Mouse (Mus musculus) gastrocnemius, adult 18-20 months (tissue): ENCODE measurements around the gene Kmt5a. TPM values are rescaled to one million over a fixed set of nuclear protein-coding genes. Genes with fewer than 3 reads are reported as not detected.
A peak's percentile ranks its signal among the peaks of the same experiment; 100 is the strongest.

Experiments used
- DNase-seq: peaks from one replicate; pipeline ENCODE4 v3.0.0; 2021; ENCODE audit warnings: low spot score
- long read RNA-seq, 2 experiments: library from polyadenylated mRNA; stranded (forward); transcript quantifications; one replicate each; pipeline ENCODE4 v2.0.0; 2021
- total RNA-seq, 2 experiments: library from RNA; stranded (reverse); gene quantifications; 2 replicates each; pipeline ENCODE4 v1.2.3; 2021

The Kmt5a gene
- 100 to 1,000 TPM; 167 to 244 TPM for total RNA-seq
- long read RNA-seq, experiment 1, transcript Kmt5a-202 (7 exons, 1,425 nt): major isoform, 145 of 358 reads
- long read RNA-seq, experiment 1, transcript Kmt5a-209 (8 exons, 2,112 nt): minor isoform, 40 of 358 reads
- long read RNA-seq, experiment 1, transcript Kmt5a-201 (8 exons, 2,739 nt): minor isoform, 19 of 358 reads
- long read RNA-seq, experiment 1, transcript Kmt5a-212 (6 exons, 1,032 nt): minor isoform, 9 of 358 reads
- long read RNA-seq, experiment 1, partial matches to known transcripts: 56 of 358 reads
- long read RNA-seq, experiment 1, other reads (novel, unspliced or antisense): 88 of 358 reads
- long read RNA-seq, experiment 2, transcript Kmt5a-202 (7 exons, 1,425 nt): major isoform, 88 of 232 reads
- long read RNA-seq, experiment 2, transcript Kmt5a-201 (8 exons, 2,739 nt): minor isoform, 15 of 232 reads
- long read RNA-seq, experiment 2, transcript Kmt5a-212 (6 exons, 1,032 nt): minor isoform, 7 of 232 reads
- long read RNA-seq, experiment 2, transcript Kmt5a-209 (8 exons, 2,112 nt): minor isoform, 25 of 232 reads
- long read RNA-seq, experiment 2, partial matches to known transcripts: 33 of 232 reads
- long read RNA-seq, experiment 2, other reads (novel, unspliced or antisense): 63 of 232 reads

DNA sequence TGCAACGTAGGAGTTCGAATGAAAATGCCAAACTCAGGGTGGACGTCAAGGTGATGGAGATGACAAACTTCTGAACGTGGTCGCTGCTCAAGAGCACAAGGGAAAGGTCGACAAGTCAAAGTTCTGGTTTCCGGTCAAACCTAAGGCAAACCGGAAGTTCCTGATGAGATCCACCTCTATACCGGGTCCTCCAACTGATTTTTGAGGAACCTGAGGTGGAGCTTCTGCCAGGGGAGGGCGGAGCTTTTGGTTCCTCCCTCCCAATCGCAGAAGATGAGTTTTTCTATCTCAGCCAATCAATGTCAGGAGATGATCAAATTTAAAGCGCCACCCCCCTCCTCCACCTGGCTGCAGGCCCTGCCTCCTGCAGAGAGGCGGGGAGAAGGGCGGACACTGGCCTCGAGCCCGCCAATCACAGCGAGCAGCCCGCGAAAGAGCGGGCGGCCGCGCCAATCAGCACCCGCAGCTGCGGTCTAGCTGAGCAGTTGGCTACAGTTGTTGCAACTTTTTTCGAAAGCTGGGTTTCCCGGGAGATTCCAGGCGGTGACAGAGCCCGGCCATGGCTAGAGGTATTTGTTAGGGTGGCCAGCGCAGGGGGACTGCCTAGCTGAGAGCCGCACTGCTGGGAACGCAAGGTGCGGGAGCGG, at the start of gene Kmt5a:
TSS of gene Kmt5a (plus strand) at position 484 of the 647 bp plus-strand sequence.
- peak; percentile 95 for DNase-seq

DNA sequence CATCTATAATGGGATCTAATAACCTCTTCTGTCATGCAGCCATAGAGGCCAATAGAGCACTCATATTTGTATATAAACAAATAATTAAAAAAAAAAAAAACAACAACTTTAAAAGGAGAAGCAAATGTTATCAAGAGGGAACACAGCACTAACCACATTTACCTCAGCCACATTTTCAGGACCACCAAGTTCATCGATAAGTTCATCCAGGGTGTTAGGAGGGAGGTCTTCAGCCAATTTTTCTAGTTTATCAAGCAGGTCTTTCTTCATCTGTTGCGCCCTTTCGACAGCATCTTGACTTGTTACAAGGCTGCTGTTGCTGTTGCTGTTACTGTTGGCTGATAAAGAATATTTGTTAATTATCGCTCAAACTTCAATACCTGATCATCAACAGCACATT, 47.3 kb upstream of the Kmt5a start:
- no peak for DNase-seq

GRCm38 (mm10) chr5:124393726-124394125, 46.0 kb upstream of the Kmt5a start:
- no peak for DNase-seq

DNA sequence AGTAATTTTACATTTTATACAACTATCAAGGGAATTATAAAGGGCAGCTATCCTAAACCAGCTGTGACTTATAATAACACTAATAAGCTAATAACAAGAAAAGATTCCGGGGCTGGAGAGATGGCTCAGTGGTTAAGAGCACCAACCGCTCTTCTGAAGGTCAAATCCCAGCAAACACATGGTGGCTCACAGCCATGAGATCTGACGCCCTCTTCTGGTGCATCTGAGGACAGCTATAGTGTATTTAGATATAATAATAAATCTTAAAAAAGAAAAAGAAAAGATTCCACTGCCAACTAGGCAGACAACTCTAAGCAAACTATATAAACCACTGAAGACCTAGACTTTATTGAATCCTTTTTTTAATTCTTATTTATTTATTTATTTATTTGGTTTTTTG, 28.9 kb upstream of the Kmt5a start:
- DNase-seq: no peak

GRCm38 (mm10) chr5:124412163-124412562, 27.6 kb upstream of the Kmt5a start:
- DNase-seq: no peak

- DNase-seq: no peak
Observed at GRCm38 (mm10) chr5:124418903-124419302, 20.8 kb upstream of the Kmt5a start.

DNA sequence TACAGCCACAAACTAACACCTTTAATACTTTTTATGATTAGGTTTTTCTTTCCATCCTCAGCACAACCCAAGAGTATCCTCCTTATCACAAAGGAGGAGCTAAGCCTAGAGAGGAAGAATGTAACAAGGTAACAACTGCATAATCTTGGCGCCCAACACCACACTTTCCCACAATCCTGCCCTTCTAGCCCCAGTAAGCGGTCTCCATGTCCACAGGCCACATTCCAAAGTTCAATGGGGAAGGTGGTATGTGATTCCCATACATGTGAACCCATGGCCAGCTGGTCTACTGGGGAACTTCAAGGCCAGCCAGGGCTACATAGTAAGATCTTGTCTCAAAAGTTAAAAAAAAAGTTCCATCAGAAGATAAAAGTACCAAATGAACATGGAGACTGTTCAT, 17.9 kb upstream of the Kmt5a start:
- DNase-seq: no peak

DNA sequence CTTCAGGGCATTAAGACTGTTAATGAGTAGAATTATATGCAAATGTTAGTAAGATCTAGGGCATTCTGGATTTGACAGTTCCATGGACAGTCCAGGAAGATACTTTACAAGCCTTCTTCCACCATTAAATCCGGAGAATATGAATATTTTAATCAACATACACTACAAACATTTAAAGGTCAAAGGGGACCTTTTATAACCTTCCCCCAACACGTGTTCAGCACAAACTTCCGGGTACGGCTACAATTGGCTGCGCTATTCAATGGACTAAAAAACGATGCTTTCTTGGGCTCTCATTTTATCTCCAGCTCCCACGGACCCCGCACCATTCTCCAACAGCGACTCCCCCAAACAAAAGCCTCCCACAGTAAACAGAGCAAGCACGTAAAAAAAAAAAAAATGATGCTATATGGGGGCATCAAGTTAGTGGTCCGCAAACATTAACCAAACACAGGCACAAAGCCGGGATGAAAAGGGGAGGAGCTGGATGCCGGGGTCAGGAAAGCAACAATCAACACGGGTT, 15.5 kb upstream of the Kmt5a start:
- DNase-seq: no peak

GRCm38 (mm10) chr5:124424723-124425411, 14.9 kb upstream of the Kmt5a start:
- DNase-seq: peak; percentile 18

DNA sequence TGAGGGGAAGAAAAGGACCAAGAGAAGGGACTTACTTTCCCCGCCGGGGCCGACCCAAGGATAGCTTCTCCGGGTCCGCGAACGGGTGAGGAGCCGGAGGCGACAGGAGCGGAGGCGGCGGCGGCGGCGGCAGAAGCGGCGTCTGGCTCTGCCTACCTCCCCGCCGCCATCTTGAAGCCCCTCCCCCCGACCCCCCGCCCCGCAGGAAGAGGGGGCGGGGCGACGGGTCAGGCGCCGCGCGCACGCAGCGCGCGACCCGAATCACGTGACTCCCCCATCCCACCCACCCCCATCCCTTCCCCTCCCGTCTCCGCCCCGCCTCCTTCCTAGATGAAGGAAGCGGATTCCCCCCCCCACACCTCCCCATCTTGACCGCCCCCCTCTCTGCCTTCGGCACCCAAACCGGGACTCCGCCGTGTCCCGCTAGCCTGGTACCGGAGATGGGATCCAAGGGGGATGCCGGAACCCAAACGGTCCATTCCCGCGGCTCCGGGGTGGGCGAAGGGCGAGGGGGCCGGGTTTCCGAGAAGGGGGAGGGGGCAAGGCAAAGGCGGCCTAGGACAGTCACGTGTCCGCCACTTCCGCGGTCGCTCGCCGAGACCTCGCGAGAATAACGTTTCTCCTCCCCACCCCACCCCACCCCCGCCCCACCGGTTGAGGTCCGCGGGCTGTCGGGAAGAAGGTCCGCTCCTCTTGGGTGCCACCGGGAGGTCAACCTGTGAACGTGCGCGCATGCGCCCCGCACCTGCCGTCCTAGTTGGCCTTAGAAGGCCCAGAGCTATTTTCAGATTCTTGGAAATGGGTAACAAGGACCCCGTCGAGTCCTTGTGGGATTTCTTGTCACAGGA, 14.1 kb upstream of the Kmt5a start, which contains the start of gene Sbno1:
TSS of gene Sbno1 (minus strand) at position 590 of the 848 bp plus-strand sequence.
- peak; percentile 94 for DNase-seq

DNA sequence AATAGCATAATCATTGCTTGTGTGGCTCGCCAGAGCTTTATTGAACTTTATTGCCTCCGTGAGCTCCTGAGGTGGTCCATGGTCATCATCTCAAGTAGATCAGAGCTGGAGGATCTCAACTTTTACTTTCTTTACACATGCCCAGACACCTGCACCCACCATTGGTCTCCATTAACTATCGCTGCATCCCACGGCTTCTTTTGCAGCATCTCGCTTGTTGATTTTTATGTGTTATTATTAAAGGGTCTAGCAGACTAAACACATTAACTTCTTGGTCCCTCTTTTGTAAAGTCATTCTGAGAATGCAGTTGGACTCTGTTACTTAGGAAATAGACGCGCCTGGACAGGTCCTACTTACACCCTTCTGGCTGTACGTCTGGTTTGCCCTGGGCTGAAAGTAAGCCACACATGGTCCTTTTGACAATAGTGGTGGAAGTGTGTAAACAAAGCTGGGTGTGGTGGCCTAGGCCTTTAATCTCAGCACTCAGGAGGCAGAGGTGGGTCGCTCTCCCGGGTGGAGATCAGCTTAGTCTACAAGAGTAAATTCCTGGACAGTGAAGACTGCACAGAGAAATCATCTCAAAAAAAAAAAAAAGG, 13.2 kb upstream of the Kmt5a start:
- no peak for DNase-seq

- DNase-seq: peak; percentile 84
Observed at GRCm38 (mm10) chr5:124432398-124433012, 7.2 kb upstream of the Kmt5a start.

DNA sequence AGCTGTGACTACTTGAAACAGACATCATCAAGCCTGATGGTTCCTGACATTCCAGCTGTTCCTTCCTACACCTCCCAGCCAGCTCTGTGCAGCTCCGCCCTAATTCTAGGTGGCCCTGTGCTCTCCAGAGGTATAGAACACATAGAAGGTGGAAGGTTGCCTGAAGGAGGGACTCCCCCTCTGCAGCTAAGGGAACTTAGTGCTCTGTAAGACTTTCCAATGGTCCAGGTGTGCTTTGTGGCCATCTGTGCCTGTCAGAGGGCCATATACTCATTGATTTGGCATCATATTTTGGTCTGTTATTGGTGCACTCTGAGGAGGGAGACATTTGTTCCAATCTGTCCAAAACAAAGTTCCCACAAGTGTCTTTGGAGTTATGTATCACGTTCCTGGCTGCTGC, 6.7 kb upstream of the Kmt5a start:
- no peak for DNase-seq

GRCm38 (mm10) chr5:124438229-124438628, 1.5 kb upstream of the Kmt5a start:
- no peak for DNase-seq

GRCm38 (mm10) chr5:124438746-124439145, 984 bp upstream of the Kmt5a start:
- DNase-seq: no peak

DNA sequence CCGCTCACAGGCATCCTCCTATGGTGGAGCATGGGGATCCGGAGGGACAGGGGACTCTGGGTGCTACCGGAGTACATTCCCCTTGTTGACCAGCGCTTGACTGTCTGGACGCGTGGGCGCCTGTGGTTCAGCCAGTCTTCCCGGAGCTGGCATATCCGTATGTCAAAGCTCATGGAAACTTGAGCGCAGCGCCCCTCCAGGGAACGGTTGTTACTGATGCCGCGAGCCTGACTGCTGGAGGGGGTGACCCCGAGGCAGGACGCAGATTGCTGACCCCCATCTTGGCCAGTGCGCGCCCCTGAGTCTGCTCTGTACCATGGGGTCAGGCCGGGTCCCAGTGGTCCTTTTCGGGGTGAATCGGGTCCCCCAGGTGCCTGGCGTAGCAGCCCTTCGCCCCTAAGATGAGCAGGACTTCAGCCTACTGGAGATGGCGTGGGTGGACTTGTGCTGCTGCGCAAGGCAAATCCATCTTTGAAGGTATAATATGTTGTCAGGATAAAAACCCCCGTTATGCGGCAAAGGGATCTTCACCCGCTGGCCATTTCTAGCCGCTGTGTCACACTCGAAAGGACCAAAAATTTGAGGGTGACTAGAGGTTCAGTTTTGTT, 468 bp downstream of the Kmt5a start:
- DNase-seq: peak; percentile 64

GRCm38 (mm10) chr5:124442628-124443027, 2.9 kb downstream of the Kmt5a start:
- DNase-seq: no peak

DNA sequence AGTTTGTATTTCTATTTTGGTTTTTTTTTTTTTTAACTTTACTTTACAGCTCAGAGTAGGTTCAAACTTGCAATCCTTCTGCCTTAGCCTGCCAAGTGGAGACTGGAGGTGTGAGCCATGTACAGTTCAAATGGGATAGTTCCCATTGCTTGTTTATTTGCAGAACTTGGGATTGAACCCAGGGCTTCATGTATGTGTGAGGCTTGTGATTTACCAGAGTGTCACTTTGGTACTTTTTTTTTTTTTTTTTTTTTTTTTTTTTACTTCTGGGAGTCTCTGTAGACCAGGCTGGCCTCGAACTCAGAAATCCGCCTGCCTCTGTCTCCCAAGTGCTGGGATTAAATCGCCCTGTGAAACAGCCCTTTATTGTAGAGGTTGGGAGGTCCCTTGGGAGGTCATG, 4.5 kb downstream of the Kmt5a start:
- DNase-seq: no peak
